Mouse (Mus musculus) gastrocnemius, adult 2 months (tissue): ENCODE results near the gene Spag8. TPM values are rescaled to one million over a fixed set of nuclear protein-coding genes. Genes with fewer than 3 reads are reported as not detected.

ENCODE experiments used
- DNase-seq: peaks from one replicate; pipeline ENCODE4 v3.0.0; 2022
- H3K27ac ChIP-seq: fragments of 200-600 bp; 2 replicates; pipeline ENCODE4 v1.8.1; 2022; ENCODE audit warnings: mild to moderate bottlenecking
- H3K4me3 ChIP-seq: fragments of 200-600 bp; 2 replicates; pipeline ENCODE4 v1.8.1; 2022; ENCODE audit warnings: mild to moderate bottlenecking, moderate library complexity
- CTCF ChIP-seq: fragments of 200-600 bp; IDR thresholded peaks from 2 replicates; pipeline ENCODE4 v1.8.1; 2022; ENCODE audit warnings: antibody characterized with exemption, mild to moderate bottlenecking, moderate library complexity
- intact Hi-C: fragments of 180-260 bp; cut with DNase I; formaldehyde crosslinking; loops from one replicate; pipeline ENCODE4 v1.15.1; 2025
- microRNA-seq: library from miRNA; unstranded; fragments of <30 nt; microRNA quantifications from one replicate; pipeline ENCODE4 v1.2.0, GENCODE M21; 2021
- total RNA-seq, 2 experiments: library from RNA; stranded (reverse); gene quantifications; 2 replicates each; pipeline ENCODE4 v1.2.3; 2021

The Spag8 gene
- total RNA-seq, 2 experiments from 2014 or later = 0.31 TPM; not detected in 1

DNA sequence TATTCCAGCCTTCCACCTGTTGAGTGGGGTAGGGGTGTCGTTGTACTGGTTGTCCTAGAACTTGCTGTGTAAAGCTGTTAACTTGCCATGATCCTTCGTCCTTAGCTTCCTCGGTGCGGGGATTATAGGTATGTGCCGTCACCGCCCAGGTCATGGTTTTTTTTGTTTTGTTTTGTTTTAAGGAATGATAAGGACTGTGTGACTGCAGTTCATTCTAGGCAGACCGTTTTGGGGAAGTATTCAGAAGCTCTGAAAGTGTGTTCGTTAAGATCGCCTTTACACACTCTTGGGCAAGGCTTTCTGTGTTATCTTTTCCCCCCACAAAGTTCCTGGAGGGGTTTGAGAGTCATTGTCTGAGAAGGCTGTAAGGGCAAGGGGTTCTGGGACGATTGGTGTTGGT is 40.9 kb downstream of the Spag8 start:
- no peak overlapping the region for H3K4me3 ChIP-seq
- intact Hi-C loops = no loop called here
- no peak for TF ChIP-seq CTCF
- no peak for DNase-seq
- no peak overlapping the region for H3K27ac ChIP-seq

GRCm38 (mm10) chr4:43604751-43605685 is 48.4 kb downstream of the Spag8 start:
- no peak for DNase-seq
- TF ChIP-seq CTCF = no peak
- Histone ChIP-seq H3K4me3 (no peak overlapping the region), H3K27ac (no peak overlapping the region)
- intact Hi-C loops = no loop called here

DNA sequence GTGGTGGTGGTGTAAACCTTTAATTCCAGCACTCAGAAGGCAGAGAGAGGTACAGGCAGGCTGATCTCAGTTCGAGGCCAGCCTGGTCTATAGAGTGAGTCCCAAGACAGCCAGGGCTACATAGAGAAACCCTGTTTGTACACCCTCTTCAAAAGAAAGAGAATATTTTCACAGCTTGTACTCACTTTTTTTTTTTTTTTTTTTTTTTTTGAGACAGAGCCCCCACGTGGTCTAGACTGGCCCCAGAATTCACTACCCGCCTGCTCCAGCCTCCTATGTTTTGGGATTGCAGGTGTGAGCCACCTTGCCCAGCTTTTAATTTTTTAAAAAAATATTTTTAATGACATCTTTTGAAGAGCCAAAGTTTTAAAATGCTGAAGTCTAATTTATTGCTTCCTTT is 49.3 kb downstream of the Spag8 start:
- no peak overlapping the region for H3K27ac ChIP-seq
- no peak overlapping the region for H3K4me3 ChIP-seq
- TF ChIP-seq CTCF = no peak
- intact Hi-C loops = no loop called here
- DNase-seq = no peak

Small RNA genes lying within 50 kb of the gene (microRNA-seq; reads per million reads assigned to microRNA genes)
- gene Gm25262 = not detected

Other genes starting within 250 kb of the Spag8 start
- not detected for gene Fam166b, start 224.5 kb downstream of the Spag8 start, total RNA-seq
- gene Tesk1, start 211.7 kb downstream of the Spag8 start, total RNA-seq = 10 to 100 TPM; 55.7 to 57.8 TPM
- not detected for gene Cd72, start 199.0 kb downstream of the Spag8 start, total RNA-seq
- gene Sit1, start 169.9 kb downstream of the Spag8 start, total RNA-seq = not detected
- 10 to 100 TPM; 26.3 to 27.8 TPM for gene Ccdc107, start 160.7 kb downstream of the Spag8 start, total RNA-seq
- not detected for gene Arhgef39, start 153.9 kb downstream of the Spag8 start, total RNA-seq
- 1 to 10 TPM; 3.7 to 4.8 TPM for gene Car9, start 146.6 kb downstream of the Spag8 start, total RNA-seq
- over 10,000 TPM in 1 of 2 experiments, 1,000 to 10,000 TPM in 1; 4,293 to 10,756 TPM for gene Tpm2, start 129.8 kb downstream of the Spag8 start, total RNA-seq
- 10 to 100 TPM; 40.3 to 47.4 TPM for gene Creb3, start 91.3 kb downstream of the Spag8 start, total RNA-seq
- gene Tln1, start 90.9 kb downstream of the Spag8 start, total RNA-seq = 10 to 100 TPM; 52.3 to 62.4 TPM
- gene Rgp1, start 74.9 kb downstream of the Spag8 start, total RNA-seq = 10 to 100 TPM; 20.0 to 24.3 TPM
- gene Gba2, start 74.7 kb downstream of the Spag8 start, total RNA-seq = 1 to 10 TPM; 4.8 to 5.5 TPM
- under 1 TPM in 1 of 2 experiments, not detected in 1; 0.45 TPM for gene Msmp, start 69.1 kb downstream of the Spag8 start, total RNA-seq
- gene Npr2, start 21.7 kb downstream of the Spag8 start, total RNA-seq = 10 to 100 TPM; 32.4 to 51.4 TPM
- 10 to 100 TPM; 35.8 to 47.9 TPM for gene Hint2, start 2.9 kb upstream of the Spag8 start, total RNA-seq
- 10 to 100 TPM in 1 of 2 experiments, 1 to 10 TPM in 1; 8.4 to 14.9 TPM for gene Tmem8b, start 15.4 kb upstream of the Spag8 start, total RNA-seq
- gene Fam221b, start 15.6 kb upstream of the Spag8 start, total RNA-seq = under 1 TPM; 0.08 to 0.15 TPM
- gene Olfr70, start 47.2 kb upstream of the Spag8 start, total RNA-seq = not detected
- gene Olfr71, start 56.7 kb upstream of the Spag8 start, total RNA-seq = not detected
- gene Hrct1, start 73.6 kb upstream of the Spag8 start, total RNA-seq = 1 to 10 TPM; 1.1 to 2.4 TPM
- 1 to 10 TPM; 1.4 to 2.3 TPM for gene Spaar, start 76.4 kb upstream of the Spag8 start, total RNA-seq
- gene Olfr159, start 117.4 kb upstream of the Spag8 start, total RNA-seq = not detected
- not detected for gene Olfr156, start 170.3 kb upstream of the Spag8 start, total RNA-seq
- gene Olfr157, start 186.6 kb upstream of the Spag8 start, total RNA-seq = not detected
- gene Olfr155, start 198.0 kb upstream of the Spag8 start, total RNA-seq = not detected
- gene Reck, start 221.9 kb upstream of the Spag8 start, total RNA-seq = 1 to 10 TPM; 1.6 to 3.6 TPM